Mouse (Mus musculus): ENCODE results near the gene Cd151. TPM values are rescaled to one million over a fixed set of nuclear protein-coding genes. Genes with fewer than 3 reads are reported as not detected.
"Not testable (repeated sequence)": the region's sequence is repeated elsewhere in the genome, so short reads cannot be mapped to it uniquely, and the experiment has no call there.

Gene Cd151
- polyA plus RNA-seq, 1 experiment, result 58.4 TPM

DNA sequence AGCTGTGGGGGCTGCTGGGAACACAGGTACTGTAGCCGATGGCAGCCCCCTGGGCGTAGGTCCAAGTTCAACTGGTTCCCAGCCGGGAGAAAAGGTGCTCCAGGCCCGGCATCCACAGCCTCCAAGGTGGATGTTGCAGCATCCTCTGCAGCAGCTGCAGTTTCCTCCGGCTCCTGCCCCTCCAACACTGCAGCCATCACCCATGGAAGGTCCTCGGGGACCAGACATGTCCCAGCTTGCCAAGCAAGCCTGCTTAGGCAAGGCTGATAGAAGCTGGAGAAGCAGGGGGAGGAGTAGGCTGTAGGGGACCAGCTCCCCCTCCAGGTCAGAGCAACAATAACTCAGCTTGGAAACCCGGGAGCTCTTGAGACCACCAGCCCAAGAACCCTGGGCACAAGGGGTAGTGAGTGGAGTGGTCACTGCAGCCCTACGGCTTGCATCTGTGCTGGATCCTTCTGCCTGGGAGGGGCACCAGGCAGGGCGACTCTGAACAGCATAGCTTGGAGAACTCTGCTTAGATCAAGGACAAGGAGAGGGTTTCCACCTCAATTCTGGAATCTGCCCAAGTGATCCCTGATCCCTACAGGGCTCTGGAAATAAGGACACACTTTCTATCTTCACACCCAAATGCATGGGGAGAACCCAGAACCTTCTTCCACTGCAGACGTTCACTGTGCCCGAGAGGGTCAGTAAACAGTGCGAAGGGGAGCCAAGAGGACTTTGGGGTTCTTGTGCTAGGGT, 23.9 kb upstream of the Cd151 start:
- Histone ChIP-seq H3K4me3 (ENCODE audit: insufficient read depth, low read length) (peak overlapping the region; percentile 63), H3K27ac (ENCODE audit: insufficient read depth, low read length) (peak overlapping the region; percentile 3; the same call in 1 of the 2 replicates), H3K4me1 (ENCODE audit: control insufficient read depth, insufficient read depth, low read length) (peaks cover 3% of the 10 kb centered on the region; the same call in 1 of the 2 replicates)
- TF ChIP-seq CTCF (IDR thresholded peaks at IDR 0.05; ENCODE audit: borderline replicate concordance, insufficient read depth, low read length) (peak; percentile 39; the same call in 1 of the 2 replicates), POLR2A (IDR thresholded peaks at IDR 0.05; ENCODE audit: low read depth, low read length) (peak; percentile 80)

DNA sequence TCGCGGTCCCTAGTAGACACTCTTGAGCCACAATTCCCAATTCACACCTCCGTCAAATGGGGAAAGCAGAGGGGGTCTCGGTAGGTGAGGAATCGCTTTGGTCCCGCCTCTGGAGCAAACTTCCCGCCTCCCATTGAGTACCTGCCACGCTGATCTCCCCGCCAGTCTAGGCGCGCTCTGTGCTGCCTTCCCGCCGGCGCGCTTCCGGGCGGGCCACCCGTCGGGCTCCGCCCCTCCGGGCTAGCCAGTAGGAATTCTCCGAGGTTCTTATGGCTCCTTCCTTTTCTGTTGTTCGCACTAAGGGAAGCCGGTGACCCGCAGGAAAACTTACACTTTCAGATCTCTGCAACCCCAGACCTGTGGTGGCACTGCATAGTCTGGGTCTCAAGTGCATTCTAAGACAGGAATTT, 23.4 kb upstream of the Cd151 start, which contains the start of gene Pidd1:
TSS of gene Pidd1 (minus strand) at position 198 of the 410 bp plus-strand sequence.
- TF ChIP-seq CTCF (IDR thresholded peaks at IDR 0.05; ENCODE audit: borderline replicate concordance, insufficient read depth, low read length) (no peak), POLR2A (IDR thresholded peaks at IDR 0.05; ENCODE audit: low read depth, low read length) (peak; percentile 67)
- Histone ChIP-seq H3K4me1 (ENCODE audit: control insufficient read depth, insufficient read depth, low read length) (peaks cover 5% of the 10 kb centered on the region), H3K4me3 (ENCODE audit: insufficient read depth, low read length) (peak within 1 kb of the TSS; percentile 63), H3K27ac (ENCODE audit: insufficient read depth, low read length) (peak within 1 kb of the TSS; percentile 3; the same call in 1 of the 2 replicates)

DNA sequence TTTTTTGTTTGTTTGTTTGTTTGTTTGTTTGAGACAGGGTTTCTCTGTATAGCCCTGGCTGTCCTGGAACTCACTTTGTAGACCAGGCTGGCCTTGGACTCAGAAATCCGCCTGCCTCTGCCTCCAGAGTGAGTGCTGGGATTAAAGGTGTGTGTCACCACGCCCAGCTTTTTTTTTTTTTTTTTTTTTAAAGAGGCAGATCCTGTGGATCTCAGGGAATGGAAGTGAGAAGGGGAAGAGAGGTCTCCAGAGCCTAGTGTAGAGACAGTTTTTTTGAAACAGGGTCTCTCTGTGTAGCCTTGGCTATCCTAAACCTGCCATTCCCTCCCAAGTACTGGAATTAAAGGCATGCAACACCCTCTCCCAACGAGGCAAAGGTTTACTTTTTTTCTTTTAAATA, 20.8 kb upstream of the Cd151 start:
- not testable (repeated sequence) for H3K27ac ChIP-seq (ENCODE audit: insufficient read depth, low read length); H3K4me1 ChIP-seq (ENCODE audit: control insufficient read depth, insufficient read depth, low read length); H3K4me3 ChIP-seq (ENCODE audit: insufficient read depth, low read length)

DNA sequence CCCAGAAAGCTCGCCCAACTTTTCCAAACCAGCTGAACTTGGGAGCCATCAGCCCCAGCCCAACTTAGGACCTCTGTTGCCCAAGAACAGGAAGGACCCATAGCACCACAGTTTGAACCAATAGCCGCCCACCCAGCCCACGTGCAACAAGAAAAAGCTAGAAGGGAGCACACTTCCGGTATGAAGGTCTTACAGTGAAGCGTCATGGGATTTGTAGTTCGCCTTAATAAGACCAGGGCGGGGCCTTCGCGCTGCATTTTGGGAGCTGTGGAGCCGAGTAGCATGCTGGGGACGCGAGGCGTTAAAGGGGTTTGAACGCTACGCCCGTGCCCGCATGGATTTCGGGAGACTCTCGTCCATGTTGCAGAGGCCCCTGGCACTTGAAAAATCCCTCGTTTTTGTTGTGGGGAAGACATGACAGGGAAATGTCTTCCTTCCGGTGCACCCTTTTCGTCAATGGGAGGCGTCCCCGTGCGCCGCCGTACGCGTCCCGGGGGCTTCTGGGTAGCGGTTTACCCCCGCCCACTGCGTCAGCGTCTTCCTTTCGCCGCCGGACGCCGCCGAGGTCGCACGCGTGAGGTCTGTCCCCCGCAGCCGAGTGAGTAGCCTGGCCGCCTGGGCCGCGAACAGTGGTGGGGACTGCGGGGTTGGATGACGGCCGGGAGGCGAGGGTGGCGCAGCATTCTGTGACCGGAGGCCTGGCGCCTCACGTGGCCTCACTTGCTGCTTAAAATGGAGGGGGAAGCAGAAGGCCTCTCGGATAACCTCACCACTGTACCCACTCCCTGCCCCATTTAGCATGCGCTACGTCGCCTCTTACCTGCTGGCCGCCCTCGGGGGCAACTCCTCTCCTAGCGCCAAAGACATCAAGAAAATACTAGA, 19.8 kb upstream of the Cd151 start, which contains the start of gene Rplp2:
TSS of gene Rplp2 (plus strand) at position 261 of the 882 bp plus-strand sequence.
- peak within 1 kb of the TSS; percentile 98 for H3K4me3 ChIP-seq (ENCODE audit: insufficient read depth, low read length)
- H3K27ac ChIP-seq (ENCODE audit: insufficient read depth, low read length), result peak within 1 kb of the TSS; percentile 77
- peaks cover 5% of the 10 kb centered on the region for H3K4me1 ChIP-seq (ENCODE audit: control insufficient read depth, insufficient read depth, low read length)
- TF ChIP-seq POLR2A (IDR thresholded peaks at IDR 0.05; ENCODE audit: low read depth, low read length) (peak; percentile 93), CTCF (IDR thresholded peaks at IDR 0.05; ENCODE audit: borderline replicate concordance, insufficient read depth, low read length) (no peak)

DNA sequence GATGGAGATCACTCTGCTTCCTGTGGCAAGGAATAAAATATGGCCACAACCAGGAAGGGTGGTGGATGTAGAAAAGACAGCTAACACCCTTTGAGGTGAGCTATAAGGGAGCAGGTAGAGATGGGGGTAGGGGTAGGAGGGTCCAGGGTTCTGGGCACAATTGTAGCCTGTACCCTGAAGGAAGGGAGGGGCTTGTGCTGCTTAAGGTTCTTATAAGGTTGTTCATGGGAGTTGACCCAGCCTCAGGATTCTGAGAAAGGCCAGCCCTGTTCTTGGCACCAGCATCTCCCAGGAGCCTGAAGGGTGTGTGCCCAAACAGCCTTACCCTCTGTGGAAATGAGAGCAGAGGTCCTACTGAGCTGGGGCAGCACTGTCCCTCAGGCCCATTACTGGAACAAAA, 15.3 kb upstream of the Cd151 start:
- H3K4me3 ChIP-seq (ENCODE audit: insufficient read depth, low read length), result no peak overlapping the region
- no peak for TF ChIP-seq POLR2A (IDR thresholded peaks at IDR 0.05; ENCODE audit: low read depth, low read length)
- no peak for TF ChIP-seq CTCF (IDR thresholded peaks at IDR 0.05; ENCODE audit: borderline replicate concordance, insufficient read depth, low read length)
- H3K27ac ChIP-seq (ENCODE audit: insufficient read depth, low read length), result no peak overlapping the region
- peaks cover 8% of the 10 kb centered on the region for H3K4me1 ChIP-seq (ENCODE audit: control insufficient read depth, insufficient read depth, low read length)

DNA sequence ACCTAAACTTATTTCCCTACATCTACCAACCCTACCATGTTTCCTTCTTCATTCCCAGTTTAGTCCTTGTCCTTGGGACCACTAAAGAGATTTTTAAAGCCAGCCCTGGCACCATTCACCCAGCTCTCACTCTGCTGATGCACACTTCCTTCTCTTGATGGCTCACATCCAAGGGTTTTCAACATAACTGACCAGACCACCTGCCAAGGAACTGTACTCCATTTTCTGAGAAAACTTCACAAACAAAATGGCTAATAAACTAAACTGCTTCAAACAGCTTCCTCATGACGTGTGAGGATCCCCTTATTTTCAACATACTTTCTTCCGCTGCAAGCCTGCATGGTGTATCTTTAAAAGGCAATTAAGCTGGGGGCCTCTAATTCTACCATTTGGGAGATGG, 13.6 kb upstream of the Cd151 start:
- TF ChIP-seq CTCF (IDR thresholded peaks at IDR 0.05; ENCODE audit: borderline replicate concordance, insufficient read depth, low read length) (no peak), POLR2A (IDR thresholded peaks at IDR 0.05; ENCODE audit: low read depth, low read length) (no peak)
- H3K27ac ChIP-seq (ENCODE audit: insufficient read depth, low read length), result no peak overlapping the region
- peaks cover 8% of the 10 kb centered on the region for H3K4me1 ChIP-seq (ENCODE audit: control insufficient read depth, insufficient read depth, low read length)
- H3K4me3 ChIP-seq (ENCODE audit: insufficient read depth, low read length), result no peak overlapping the region

DNA sequence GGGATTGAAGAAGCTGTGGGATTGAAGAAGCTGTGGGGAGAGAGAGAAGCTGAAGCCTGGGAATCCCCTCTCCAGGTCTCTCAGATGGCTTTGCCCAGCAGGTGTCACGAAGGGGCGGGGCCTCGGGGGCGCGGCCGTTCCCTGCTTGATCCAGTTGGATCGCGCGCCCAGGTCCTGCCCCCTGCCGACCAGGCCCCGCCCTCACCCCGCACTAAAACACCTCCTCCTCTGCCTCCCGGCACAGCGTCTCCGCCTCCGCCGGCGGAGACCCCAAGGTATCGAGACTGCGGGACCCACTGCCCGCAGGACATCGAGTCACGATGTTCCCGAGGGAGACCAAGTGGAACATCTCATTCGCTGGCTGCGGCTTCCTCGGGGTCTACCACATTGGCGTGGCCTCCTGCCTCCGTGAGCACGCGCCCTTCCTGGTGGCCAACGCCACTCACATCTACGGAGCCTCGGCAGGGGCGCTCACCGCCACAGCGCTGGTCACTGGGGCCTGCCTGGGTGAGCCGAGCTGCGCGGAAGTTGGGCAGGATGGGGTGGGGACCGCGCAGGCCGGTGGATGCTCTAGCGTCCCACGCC, 12.1 kb upstream of the Cd151 start, which contains the start of gene Pnpla2:
TSS of gene Pnpla2 (plus strand) at position 232 of the 585 bp plus-strand sequence.
- H3K27ac ChIP-seq (ENCODE audit: insufficient read depth, low read length), result no peak within 1 kb of the TSS
- TF ChIP-seq CTCF (IDR thresholded peaks at IDR 0.05; ENCODE audit: borderline replicate concordance, insufficient read depth, low read length) (no peak), POLR2A (IDR thresholded peaks at IDR 0.05; ENCODE audit: low read depth, low read length) (peak; percentile 94)
- H3K4me3 ChIP-seq (ENCODE audit: insufficient read depth, low read length), result peak within 1 kb of the TSS; percentile 81
- 0 out of 2 replicates have a peak, but pooled peaks cover 3% of the 10 kb centered on the region for H3K4me1 ChIP-seq (ENCODE audit: control insufficient read depth, insufficient read depth, low read length)

DNA sequence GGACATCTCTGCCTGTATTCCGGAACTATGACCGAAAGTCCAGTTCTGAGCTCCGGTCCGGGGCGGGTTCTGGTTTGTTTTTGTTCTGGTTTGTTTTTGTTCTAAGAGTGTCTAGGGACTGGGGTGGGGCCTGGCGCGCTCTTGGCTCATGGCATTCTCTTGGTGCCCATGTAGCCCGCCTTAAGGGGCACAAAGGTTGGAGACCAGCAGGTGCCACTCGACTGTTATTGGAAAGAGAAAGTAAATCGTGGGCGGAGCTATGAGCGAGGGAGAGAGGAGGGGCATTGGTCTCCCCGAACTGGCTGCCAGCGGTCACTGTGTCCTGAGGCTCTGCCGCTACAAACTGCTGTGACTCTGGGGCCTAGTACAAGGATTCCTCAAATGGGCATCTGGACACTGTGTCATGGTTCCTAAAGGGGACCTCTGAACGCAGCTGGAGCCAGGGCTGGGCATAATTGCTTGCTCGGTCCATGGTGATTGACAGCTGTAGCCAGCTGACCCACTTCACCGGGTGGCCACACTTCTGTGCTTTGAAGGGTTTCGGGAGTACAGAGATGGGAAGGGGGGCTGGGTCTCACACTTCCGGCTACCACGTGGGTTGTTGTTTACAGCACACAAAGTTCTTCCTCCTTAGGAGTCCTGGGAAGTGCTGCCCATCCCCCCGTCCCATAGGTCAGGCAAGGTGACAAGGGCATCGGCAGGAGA, 11.4 kb upstream of the Cd151 start:
- no peak for TF ChIP-seq CTCF (IDR thresholded peaks at IDR 0.05; ENCODE audit: borderline replicate concordance, insufficient read depth, low read length)
- 0 out of 2 replicates have a peak, but pooled peaks have one; percentile 28 for TF ChIP-seq POLR2A (IDR thresholded peaks at IDR 0.05; ENCODE audit: low read depth, low read length)
- H3K4me3 ChIP-seq (ENCODE audit: insufficient read depth, low read length), result peak overlapping the region; percentile 81
- no peak overlapping the region for H3K27ac ChIP-seq (ENCODE audit: insufficient read depth, low read length)
- H3K4me1 ChIP-seq (ENCODE audit: control insufficient read depth, insufficient read depth, low read length), result 0 out of 2 replicates have a peak, but pooled peaks cover 3% of the 10 kb centered on the region

DNA sequence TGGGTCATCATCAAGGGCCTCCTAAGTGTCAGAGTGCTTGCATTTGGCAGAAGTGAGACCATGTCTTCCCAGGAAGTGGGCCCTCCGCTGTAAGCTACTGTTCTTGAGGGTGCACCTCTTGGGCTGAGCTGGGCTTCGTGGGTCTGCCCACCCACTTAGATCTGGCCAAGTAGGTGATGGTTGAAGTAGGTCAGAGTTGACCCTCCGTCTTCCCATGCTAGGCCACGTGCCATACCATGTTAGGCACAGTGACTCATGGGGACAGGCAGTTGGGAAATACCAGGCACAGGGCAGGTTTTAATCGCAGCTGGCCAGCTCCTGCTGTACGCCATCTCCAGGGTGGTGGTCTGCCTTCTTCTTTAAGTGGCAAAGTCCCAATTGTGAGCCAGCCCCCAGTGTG, 10.5 kb upstream of the Cd151 start:
- 0 out of 2 replicates have a peak, but pooled peaks cover 3% of the 10 kb centered on the region for H3K4me1 ChIP-seq (ENCODE audit: control insufficient read depth, insufficient read depth, low read length)
- H3K4me3 ChIP-seq (ENCODE audit: insufficient read depth, low read length), result no peak overlapping the region
- H3K27ac ChIP-seq (ENCODE audit: insufficient read depth, low read length), result no peak overlapping the region
- TF ChIP-seq CTCF (IDR thresholded peaks at IDR 0.05; ENCODE audit: borderline replicate concordance, insufficient read depth, low read length), result no peak
- no peak for TF ChIP-seq POLR2A (IDR thresholded peaks at IDR 0.05; ENCODE audit: low read depth, low read length)
